Mouse (Mus musculus) embryo, embryonic 10 days (tissue): Measurements from ENCODE around the gene Chchd3.

Source experiments
- DNase-seq: peaks from one replicate; pipeline ENCODE4 v3.0.0-alpha.2; 2015; ENCODE audit warnings: low spot score

Gene Chchd3

DNA sequence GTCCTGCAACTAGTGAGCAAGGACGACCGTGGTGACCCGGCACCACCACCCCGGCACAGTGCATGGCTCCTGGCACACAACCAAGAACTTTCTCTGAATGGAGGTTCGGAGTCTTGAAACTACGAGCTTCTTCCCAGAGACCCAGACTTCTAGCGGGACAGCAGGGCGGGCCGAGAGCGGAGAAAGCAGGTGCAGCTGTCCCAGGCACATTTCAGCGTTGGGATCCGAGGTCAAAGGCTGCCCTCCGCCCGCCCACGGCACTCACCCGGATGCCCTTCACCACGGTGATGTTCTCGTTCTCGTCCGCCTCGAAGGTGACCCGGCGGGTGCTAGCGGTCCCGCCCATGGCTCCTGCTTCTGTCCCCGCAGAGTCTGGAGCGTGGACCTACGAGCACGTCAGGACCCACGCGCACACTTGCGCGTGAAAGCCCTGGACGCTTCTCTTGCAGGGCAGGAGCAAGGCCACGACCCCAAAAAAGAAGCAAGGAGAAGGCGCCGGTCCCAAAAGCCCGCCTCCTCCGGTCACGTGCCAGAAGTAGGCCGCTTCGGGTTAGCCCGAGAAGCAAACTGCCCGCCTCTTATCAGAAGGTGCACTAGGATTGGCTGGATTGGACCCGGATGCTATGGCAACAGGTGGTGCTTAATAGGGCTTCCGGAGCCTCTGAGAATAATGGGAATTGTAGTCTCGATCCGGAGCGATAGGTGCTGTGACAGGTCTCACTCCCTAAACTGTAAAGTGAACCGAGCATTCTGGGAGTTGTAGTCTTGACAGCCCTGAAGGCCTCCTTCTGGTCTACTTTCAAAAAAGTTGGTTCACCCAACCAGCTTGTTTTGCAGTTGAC lies at the start of gene Chchd3:
Gene Chchd3 (minus strand): TSS at position 526 of the 842 bp plus-strand sequence.
- DNase-seq, result peak; percentile 98

DNA sequence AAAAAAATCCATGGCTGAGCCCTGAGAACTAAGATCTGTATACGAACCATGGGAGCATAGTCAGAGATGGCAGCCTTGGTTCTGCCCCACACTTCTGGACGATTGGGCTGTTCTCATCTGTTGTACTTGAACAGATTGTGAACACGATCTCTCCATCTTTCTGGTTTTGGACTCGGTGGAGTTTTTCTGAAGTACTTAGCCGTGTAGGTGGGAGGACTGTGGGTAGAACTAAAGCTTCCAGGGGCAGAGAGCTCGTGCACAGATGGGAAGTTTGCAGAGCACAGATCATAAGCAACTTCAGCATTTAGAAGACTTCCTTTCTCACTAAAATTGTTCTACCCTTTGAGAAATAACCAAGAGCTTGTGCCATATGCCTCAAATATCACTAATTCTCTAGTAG lies 44.6 kb upstream of the Chchd3 start:
- DNase-seq, result no peak

DNA sequence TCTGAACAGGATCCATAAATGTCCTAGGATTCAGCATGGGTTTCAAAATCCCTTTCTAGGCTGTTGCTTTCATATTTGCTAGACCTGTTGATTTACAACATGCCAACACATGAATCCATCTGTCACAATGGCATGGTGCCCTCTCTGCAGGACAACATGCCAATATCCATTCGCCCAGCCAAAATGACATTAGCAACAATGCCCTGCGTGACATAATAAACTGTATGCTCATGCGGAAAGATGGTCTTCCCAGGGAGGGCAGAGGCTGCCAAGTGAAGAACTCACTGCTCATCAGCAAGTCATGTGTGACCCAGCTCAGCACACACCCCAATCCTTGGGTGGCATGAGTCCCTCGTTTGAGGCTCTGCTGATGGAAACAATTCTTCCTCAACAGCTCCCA lies 38.8 kb upstream of the Chchd3 start:
- DNase-seq, result no peak

DNA sequence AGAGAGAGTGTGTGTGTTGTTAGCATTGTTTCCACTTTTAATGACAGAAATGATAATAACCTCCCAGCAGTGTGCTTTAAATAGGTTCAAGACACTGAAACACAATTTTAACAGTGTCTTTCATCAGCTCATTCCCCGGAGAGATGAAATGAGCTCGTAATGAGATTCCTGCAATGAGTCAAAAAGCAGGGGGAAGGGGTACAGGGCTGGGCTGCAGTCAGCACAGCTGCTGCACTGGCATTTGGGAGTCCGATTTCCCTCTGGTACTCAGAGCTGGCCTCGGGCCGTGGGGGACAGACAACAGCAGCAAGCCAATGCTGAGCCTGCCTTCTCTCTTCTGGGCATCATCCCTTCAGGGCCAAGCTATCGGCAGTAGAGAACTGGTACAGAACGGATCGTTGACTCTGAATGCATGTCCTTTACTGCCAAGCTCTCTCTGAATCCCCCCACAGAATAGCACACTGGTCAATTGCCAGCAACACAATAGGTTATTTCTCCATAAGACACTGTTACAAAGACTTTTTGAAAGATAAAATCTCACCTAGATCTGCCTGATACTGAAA lies 34.7 kb upstream of the Chchd3 start:
- DNase-seq, result peak; percentile 7

DNA sequence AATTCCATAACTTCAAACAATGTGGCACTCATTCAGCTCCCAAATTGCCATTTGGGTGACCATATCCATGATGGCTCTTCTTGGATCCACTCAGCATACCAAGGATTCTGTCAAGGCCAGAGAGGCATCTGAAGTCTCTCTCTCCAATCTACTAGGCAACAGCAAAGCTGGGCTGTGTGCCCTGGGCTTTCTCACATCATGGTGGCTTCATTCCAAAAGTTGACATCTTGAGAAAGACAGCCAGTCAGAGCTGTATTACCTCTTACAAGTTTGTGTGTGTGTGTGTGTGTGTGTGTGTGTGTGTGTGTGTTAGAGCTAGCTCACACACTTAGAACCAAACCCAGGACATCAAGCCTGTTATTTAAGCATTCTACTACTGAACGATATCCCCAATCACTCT lies 20.1 kb upstream of the Chchd3 start:
- DNase-seq, result no peak

DNA sequence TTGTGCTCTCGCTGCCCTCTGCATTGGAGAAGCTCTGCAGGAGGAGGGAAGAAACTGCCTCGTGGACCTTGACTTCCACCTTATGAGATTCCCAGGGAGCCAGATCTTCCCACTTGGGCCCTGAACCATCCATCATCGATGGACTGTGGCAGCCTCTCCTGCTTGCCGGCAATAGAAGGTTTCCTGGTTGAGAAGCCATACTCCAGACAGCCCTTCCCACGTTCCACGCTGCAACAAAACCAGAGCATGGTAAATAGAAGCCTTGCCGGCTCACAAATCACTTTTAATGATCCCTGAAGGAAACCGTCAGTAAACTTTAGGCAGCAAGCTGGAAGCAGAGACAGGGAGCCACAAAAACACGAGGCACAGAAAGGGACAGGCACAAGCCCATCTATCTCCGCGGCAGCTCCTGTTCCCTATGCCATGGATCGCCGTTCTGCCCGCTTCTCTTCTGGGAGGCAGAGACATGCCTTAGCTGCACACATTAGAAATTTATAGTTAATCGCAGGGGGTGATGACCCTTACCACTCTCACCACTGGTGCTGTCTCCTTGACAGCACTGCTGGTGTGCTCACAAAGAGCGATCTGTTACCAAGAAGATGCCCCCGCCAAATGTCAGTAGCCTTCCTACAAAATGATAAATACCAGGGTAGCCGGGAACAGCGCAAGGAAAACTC lies 18.3 kb upstream of the Chchd3 start:
- DNase-seq, result peak; percentile 37

DNA sequence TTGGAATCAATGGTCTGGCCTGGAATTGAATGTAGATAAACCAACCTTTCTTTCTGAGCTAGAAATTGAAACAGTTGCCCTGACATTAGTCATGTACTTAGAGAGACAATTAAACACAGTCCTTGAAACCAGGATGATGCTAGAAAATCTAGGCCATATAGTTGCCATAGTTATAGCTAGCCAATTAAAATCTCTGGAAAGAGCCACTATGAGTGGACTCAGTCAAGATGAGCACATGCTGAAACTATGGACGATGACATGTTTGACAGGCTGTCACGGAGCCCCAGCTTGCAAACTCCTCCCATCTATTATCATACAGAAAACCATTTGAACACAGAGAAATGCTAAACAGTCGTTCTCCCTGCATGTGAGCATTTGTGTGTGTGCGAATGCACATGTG lies 6.4 kb upstream of the Chchd3 start:
- DNase-seq, result no peak

DNA sequence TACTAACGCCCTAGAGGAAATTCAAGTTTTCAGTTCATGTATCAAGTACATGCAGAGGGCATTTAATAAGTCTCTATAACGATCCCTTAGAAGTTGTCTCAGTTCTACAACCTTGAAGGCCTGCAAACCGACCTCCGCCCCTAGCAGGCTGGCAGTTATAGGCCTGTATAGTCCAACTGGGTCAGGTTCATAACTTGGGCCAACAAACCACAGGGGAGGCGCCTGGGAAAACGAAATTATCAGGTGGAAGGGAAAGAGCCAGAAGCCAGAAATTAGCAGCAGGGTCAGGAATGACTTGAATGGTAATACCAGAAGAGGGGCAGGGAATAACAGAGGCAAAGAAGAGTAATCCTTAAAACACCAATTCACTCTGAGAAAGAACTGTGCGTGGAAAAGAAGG lies 784 bp downstream of the Chchd3 start:
- no peak for DNase-seq

DNA sequence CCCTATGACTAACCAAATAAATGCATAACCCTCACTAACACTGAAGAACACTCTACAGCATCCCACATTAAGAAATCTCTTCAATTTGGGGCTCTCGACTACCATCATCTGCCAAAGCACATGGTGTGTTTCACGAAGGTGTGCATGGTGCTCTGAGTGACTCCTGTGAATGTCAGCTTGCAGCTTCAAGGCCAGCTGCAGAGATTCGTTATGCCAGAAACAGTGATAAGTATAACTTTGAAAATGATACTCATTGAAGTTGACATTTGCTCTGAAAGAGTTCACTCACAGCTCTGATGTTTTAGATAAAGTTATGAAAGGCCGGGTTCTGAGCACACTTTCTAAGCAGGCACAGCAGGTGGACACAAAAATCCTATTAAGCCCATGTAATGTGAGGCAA lies 3.7 kb downstream of the Chchd3 start:
- no peak for DNase-seq

DNA sequence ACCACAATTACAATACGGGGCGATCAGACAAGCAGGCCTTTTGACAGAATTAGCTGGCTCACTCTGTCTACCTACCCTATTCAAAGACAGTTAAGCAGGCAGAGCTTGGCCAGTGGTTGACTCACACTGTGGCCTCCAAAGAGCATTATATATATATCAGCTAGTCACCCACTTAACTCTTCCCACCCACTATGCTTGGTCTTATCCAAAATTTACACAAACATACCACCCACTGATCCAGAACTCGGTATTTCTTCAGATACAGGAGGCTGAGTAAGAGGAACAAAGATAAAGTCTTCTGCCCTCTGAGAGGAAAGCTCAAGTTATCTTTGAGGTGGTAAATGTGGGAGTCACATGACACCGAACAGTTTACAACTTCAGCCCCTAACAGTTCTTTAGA lies 4.4 kb downstream of the Chchd3 start:
- DNase-seq, result no peak

DNA sequence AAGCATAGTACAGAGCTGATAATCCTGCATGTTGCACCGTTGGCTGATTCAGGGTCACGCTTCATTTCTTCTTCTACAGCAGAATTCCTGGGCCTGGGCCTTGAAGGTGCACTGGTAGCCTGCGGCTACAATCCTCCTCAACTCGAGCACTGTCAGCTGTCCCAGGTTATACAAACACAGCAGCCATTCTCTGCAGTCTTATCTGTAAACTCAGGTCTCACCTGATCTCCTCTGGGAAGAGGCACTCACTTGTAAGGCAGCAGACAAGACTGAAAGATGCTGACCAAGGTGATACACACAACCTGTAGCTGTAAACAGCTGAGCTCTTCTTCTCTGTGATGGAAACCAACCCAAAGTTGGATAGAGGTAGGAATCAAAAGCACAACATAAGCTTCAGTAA lies 5.1 kb downstream of the Chchd3 start:
- DNase-seq, result no peak

DNA sequence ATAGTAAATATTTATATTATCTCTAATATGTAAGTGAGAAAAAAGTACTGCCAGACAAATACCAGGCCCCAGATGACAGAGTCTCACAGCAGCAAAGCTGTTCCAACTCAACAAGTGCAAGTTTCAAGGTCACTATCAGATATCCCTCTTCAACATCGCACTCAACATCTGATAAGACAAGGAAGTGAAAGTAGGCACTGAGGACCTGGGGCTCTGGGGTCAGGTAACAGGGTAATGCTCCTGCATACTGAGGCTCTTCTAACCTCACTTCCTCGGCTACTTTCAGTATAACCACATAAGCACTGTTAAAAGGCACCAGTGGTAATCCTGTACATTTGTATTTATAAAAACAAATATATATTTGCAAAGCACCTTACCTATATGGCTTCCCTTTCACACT lies 8.4 kb downstream of the Chchd3 start:
- DNase-seq, result no peak

DNA sequence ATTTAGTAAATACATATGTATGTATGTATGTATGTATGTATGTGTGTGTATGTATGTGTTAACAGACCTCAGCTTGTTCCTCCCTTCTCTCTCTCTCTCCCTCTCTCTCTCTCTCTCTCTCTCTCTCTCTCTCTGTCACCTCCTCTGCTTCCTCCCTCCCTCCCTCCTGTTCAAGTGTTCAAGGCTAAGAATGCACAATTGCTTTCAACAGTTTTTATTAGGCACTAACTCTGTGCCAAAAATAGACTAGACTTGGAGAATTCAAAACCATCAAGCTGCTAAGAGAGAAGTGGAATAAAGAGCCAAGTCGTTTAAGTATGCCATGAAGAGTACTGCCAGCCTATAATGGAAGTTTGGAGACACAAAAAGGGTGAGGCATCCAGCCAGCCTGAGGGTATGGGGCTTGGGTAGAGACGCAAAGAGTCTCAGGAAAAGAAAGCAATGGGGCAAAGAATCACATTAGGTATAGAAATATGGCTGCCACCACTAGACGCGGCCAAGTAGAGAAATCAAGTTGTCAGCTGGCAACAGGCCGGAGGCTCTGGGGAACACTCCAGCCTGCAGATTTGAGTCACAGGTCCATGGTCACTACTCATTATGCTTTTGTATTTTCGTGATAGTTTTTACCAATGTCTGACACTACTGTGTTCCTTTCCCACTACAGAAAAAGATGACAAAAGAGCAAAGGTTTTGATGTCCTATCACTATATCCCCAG lies 10.2 kb downstream of the Chchd3 start:
- DNase-seq, result no peak

DNA sequence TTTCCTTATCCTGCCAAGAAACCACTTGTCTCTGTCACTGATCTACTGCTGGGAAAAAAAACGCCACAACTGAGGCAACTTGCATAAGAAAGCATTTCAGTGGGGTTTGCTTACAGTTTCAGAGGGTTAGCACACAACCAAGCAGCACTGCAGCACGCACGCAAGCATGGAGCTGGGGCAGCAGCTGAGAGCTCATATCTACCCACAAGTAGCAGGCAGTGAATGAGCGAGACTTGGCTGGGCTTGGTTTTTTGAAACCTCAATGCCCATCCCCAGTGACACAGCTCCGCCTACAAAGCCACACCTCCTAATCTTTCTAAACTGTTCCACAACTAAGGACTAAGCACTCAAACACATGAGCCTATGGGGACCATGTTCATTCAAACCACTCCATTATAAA lies 16.6 kb downstream of the Chchd3 start:
- no peak for DNase-seq

DNA sequence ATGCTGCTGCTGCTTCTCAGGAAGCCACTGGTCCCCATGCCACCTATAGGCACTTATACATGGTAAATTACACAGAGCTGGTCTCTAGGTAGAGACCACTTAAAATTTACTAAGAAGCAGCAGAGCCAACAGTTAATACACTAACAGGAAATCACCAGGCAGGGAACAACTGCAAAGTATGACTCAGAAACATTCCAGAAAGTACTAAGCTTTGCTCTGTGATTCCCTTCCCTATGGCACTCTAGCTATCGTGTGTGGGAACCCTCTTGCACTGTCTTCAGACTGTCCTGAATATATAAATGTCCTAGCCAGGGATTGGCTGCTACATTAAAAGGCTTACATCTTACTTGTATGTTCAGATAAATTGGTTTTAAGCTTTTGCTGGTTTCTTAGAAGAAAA lies 17.2 kb downstream of the Chchd3 start:
- DNase-seq, result no peak

DNA sequence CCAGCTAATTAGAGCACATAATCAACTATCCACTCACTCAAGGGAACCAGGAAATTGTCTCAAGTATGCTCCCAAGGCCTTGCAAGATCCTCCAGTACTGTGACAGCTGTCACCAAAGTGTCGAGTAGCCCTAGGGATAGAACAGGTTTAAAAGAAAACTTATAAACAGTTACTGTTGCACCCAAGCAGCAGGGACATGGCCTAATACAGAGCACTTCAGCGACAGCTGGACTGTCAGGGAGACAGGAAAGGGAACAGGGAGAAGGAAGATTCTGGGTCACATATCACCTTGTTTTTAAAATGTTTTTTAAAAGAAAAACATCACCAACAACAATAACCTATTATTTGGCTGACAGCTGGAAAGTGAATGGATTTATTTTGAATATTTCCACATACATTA lies 18.1 kb downstream of the Chchd3 start:
- DNase-seq, result no peak

DNA sequence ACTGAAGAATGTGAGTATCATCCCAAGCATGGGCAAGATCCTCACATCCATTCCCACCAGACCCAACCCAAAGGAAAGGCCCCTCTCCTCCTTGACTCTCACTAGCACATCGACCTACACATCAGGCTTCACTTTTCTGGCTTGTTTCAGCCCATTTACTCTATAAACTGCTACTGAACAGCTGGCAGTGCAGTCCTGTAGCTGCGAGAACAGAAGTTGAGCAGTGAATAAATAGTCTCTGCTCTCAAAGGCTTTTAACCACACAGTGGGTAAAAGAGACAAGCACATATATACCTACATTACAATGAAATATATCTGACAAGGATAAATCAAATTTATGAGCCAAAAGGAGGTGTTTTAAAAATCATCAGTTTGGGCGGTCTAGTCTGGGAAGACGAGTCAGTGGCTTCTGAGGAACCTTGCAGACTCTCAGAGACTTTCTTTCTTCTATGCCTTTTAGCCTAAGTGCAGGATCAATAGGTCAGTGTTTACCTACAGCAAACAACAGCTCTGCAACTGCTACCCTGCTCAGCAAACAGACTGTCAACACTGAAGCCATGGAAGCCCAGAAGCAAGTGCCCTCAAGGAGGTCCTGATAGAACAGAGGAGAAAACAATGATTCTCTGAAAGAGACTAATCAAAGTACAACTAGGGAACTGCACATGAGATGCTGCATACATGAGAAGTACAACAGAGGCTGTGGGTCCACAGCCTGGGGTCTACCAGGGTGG lies 19.5 kb downstream of the Chchd3 start:
- DNase-seq, result no peak

DNA sequence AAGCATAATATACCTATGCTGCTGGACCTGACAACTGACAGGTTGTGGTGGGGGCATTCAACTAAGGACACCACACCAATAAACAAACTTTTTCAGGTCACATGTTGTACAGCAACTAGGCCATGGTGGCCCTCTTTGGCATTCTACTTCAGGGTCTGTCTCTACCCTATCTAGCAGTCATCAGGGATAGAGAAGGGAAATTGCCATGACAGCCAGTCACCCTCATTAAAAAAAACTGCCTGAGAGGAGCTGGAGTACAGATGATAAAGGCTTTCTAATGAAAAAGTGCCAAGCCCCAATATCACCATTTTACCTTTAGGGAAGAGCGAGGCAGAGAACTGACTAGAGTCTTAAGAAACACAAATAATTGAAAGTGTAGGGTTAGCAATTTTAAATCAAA lies 27.5 kb downstream of the Chchd3 start:
- DNase-seq, result no peak

DNA sequence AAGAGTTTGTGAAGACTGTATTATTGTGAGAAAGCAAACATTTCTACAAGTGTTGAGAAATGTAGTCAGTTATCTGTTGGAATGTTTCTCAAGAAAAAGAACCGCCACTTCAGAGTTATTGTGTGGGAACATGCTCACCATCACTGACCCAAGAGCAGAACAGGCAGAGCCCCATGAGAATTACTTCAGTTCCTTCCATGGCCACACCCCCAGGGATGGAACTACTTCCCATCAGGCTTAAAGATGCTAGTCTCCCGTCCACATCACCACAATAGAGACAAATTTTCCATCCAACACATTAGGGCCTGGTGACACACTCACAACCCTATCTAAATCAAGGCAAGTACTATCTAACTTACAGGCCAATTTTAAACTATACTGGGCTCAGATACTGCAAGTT lies 28.4 kb downstream of the Chchd3 start:
- no peak for DNase-seq

DNA sequence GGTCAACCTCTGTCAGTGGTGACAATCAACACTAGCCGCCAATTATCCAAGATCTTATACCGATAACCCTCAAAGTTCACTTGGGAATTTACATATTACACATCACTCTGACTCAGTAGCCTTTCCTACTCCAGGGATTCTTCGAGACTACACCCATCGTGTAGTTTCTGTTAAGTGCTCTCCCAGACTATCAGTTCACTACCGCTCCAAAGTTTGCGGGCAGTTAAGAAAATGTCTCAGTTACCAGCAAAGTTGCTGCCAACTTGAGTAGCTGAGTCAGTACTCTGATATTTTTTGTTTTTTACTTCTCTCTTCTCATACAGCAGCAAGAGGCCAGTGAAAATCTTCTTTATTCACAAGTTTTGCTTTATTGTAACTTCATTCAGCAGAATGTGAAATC lies 31.8 kb downstream of the Chchd3 start:
- no peak for DNase-seq

DNA sequence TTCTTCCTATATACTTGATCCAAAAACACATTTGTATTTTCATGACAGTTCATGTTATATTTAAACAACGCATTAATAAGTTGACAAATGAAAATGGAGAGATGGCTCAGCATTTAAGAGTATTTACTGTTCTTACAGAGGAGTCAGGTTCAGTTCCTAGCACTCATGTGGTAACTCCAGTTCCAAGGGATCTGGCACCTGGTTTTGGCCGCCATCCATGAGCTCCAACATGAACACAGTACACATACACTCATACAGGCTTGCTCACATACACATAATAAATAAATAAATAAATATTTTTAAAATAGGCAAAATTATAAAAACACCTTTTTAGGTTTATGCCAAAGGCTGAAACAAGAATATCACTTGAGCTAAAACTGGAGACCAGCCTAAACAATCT lies 35.0 kb downstream of the Chchd3 start:
- no peak for DNase-seq

DNA sequence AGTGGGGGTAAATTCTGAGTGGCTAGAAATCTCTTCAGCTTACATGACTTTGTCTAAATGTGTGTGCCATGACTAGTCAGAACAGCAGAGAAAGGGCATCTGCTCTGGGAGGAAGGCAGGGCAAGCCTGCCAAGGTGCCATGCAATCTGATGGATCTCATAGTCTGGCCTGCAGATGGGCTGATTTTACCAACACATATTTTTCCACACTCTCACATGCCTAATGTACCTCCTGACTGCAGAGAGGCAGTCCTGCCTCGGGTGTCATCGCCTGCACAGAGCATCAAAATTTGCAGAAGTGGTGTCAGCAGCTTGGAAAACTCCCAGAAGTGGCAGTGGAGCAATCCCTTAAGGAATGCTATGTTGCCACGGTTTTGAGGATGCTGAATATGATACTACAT lies 55.5 kb downstream of the Chchd3 start:
- DNase-seq, result no peak
